Mouse (Mus musculus) G1E (cell line): Measurements from ENCODE around the gene Lrrc55.

Experiments used
- CTCF ChIP-seq: IDR thresholded peaks from 2 replicates; pipeline ENCODE4 v1.5.1; 2012; ENCODE audit warnings: low read depth, low read length, inconsistent platforms, mixed read lengths
- GATA1 ChIP-seq: IDR thresholded peaks from 2 replicates; pipeline ENCODE4 v1.6.1; 2012; ENCODE audit warnings: borderline replicate concordance, low read length, inconsistent platforms, mixed read lengths
- POLR2AphosphoS5 ChIP-seq: IDR thresholded peaks from 2 replicates; pipeline ENCODE4 v1.6.1; 2012; ENCODE audit warnings: low read depth, low read length, inconsistent platforms; ENCODE audit not compliant: insufficient replicate concordance
- TAL1 ChIP-seq: conservative IDR thresholded peaks from 2 replicates; pipeline ENCODE4 v1.6.1; 2012; ENCODE audit warnings: low read depth, low read length, inconsistent platforms, mixed read lengths

- TF ChIP-seq CTCF = no peak
- no peak for TF ChIP-seq POLR2AphosphoS5
- TF ChIP-seq GATA1 = no peak
- no peak for TF ChIP-seq TAL1
Measured at GRCm38 (mm10) chr2:85227816-85228335, 30.9 kb upstream of the Lrrc55 start.
